Mouse (Mus musculus): Measurements from ENCODE around the gene Ttll5.

DNA sequence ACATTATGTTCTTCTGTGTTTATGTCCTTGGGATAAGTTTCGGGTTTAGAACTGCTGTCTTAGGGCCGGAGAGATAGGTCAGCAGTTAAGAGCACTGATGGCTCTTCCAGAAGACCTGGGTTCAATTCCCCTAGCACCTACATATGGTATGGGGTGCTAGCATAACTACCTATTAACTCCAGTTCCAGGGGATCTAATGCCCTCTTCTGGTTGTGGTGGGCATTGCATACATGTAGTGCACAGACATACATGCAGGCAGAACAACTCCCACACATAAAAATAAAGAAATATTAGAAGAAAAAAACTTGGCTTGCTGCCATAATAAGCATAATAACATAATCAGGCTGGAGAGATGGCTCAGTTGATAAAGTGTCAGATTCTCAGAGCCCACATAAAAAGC, 286.2 kb downstream of the Ttll5 start:
- TF ChIP-seq GATA1 (IDR thresholded peaks at IDR 0.05; ENCODE audit: borderline replicate concordance, low read length): no peak
- TF ChIP-seq FLI1 (IDR thresholded peaks at IDR 0.05; ENCODE audit: low read length): no peak
